Mouse (Mus musculus) small intestine, adult 2 months (tissue): ENCODE measurements around the gene Bcor.

Experiments used
- CTCF ChIP-seq: fragments of 200-500 bp; IDR thresholded peaks from 2 replicates; pipeline ENCODE4 v1.5.1; 2012; ENCODE audit warnings: low read depth, mild to moderate bottlenecking, control low read depth, inconsistent platforms, low read length, moderate library complexity, mixed read lengths; ENCODE audit not compliant: insufficient replicate concordance, insufficient read length; ENCODE audit errors: extremely low read depth
- POLR2A ChIP-seq: fragments of 200-500 bp; IDR thresholded peaks from 2 replicates; pipeline ENCODE4 v1.6.1; 2012; ENCODE audit warnings: low read depth, mild to moderate bottlenecking, control low read depth, inconsistent platforms, low read length, moderate library complexity

GRCm38 (mm10) chrX:11987602-11988001 lies 172.6 kb downstream of the Bcor start:
- no peak for TF ChIP-seq CTCF
- no peak for TF ChIP-seq POLR2A
